In the genomic region with DNA sequence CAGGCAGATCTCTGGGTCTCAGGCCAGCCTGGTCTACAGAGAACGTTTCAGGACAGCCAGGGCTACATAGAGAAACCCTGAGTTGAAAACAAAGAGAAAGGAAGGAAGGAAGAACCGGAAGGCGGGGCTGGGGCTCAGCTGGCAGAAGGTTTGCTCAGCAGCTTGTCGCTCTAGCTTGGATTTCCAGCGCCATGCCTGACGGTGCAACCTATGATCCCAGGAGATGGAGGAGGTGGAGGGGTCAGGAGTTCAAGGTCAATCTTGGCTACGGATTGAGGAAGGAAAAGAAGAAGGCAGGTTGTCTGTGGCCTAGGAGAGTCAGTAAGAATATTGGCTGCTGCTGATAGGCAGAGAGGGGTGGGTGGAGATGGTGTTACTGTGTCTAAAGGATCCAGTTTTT, we compare ENCODE assay signal across 24 mouse cellular contexts. TPM values are rescaled to one million over a fixed set of nuclear protein-coding genes. Genes with fewer than 3 reads are reported as not detected.
DNase-seq lines count a peak whose midpoint lies in the region; ATAC-seq lines count a peak whose summit lies in the region.
"Had no signal": no experiment of that assay in that cellular context is flagged by ENCODE, and none has a peak within 500 bp of the region (broad histone marks: within the 10 kb centered on the region; RNA-seq: fewer than 3 reads in every experiment).

No protein-coding gene starts in this region.

- 44% methylated on average over 7 of the region's 7 CpGs for WGBS in liver, embryonic 15.5 days (ENCODE audit: insufficient replicate concordance)

- H3K4me1 ChIP-seq in liver, embryonic 15.5 days (replicated peaks) = peaks cover 35% of the 10 kb centered on the region

- no peaks in the 10 kb centered on the region for H3K27me3 ChIP-seq in liver, embryonic 15.5 days
- H3K27me3 ChIP-seq: heart, embryonic 15.5 days; kidney, embryonic 15.5 days; limb, embryonic 12.5 days had no signal

- no peak overlapping the region for H3K9ac ChIP-seq in liver, embryonic 15.5 days
- H3K9ac ChIP-seq: heart, embryonic 15.5 days; kidney, embryonic 15.5 days; limb, embryonic 12.5 days had no signal

- no peak for ATAC-seq in liver, embryonic 15.5 days (ENCODE audit: insufficient read depth)
- ATAC-seq in erythroid progenitor cell, adult 5-6 weeks (replicated peaks; ENCODE audit: low FRiP score, poor library complexity, severe bottlenecking) = no peak
- ATAC-seq: forebrain, embryonic 14.5 days; intestine, postnatal 0 days had no signal

- no peaks in the 10 kb centered on the region for H3K9me3 ChIP-seq in liver, embryonic 15.5 days (replicated peaks)
- H3K9me3 ChIP-seq: G1E; heart, embryonic 15.5 days; kidney, embryonic 15.5 days; limb, embryonic 12.5 days; midbrain, embryonic 10.5 days had no signal

- DNase-seq in A20 (ENCODE audit: low read depth, low spot score) (peak; percentile 61), R1 (ENCODE audit: low read depth, low spot score) (peak; percentile 98)
- DNase-seq in CD4-positive, CD25-positive, alpha-beta regulatory T cell, adult 2 months (ENCODE audit: low read depth, low spot score) = peak; percentile 40
- DNase-seq in urinary bladder, postnatal 36 days (ENCODE audit: low spot score in 2 of 2) = no peak
- DNase-seq in adrenal gland, adult (ENCODE audit: inconsistent age in 2 of 2, low spot score in 1 of 2) = no peak
- DNase-seq: adrenal gland, adult 2 months; cerebellum, adult 8-10 months; gastrocnemius, postnatal 36 days; kidney, postnatal 4 days; lung, adult 2 months; retina, postnatal 1 day; right cerebral cortex, postnatal 4 days had no signal

- H3K4me2 ChIP-seq in liver, embryonic 15.5 days = peak overlapping the region; percentile 2; the same call in 1 of the 2 replicates
- H3K4me2 ChIP-seq: heart, embryonic 15.5 days had no signal

- no peak overlapping the region for H3K4me3 ChIP-seq in liver, embryonic 15.5 days (replicated peaks)
- H3K4me3 ChIP-seq: heart, embryonic 15.5 days; kidney, embryonic 15.5 days; limb, embryonic 12.5 days; midbrain, embryonic 10.5 days had no signal

- H3K36me3 ChIP-seq in liver, embryonic 15.5 days (replicated peaks) = no peaks in the 10 kb centered on the region
- H3K36me3 ChIP-seq: G1E; heart, embryonic 15.5 days; kidney, embryonic 15.5 days; limb, embryonic 12.5 days; midbrain, embryonic 10.5 days had no signal

- no peak overlapping the region for H3K27ac ChIP-seq in liver, embryonic 15.5 days (replicated peaks)
- H3K27ac ChIP-seq: heart, embryonic 15.5 days; kidney, embryonic 15.5 days; limb, embryonic 12.5 days; midbrain, embryonic 10.5 days had no signal

RNA-seq across cellular contexts. Expression of gene Hsd17b14, which starts 5.5 kb away (rescaled TPM):
- 1.9 and 2.2 TPM in 2 replicates for polyA plus RNA-seq in liver, embryonic 15.5 days (2015; fragmentation: Nextera tagmentation; extraction: Ambion mirVana)
- total RNA-seq in erythroid progenitor cell, adult 5-6 weeks (2015; ENCODE audit: low replicate concordance) = not detected in 2 replicates
- not detected in 2 replicates for total RNA-seq in erythroid progenitor cell, adult 5-6 weeks (2017; ENCODE audit: low replicate concordance)
- total RNA-seq: common myeloid progenitor, adult 5-6 weeks; hematopoietic stem cell, adult 5-6 weeks; layer of hippocampus, postnatal 10 days had no signal

RNA-seq across cellular contexts. Expression of gene Bcat2, which starts 9.7 kb away (rescaled TPM):
- 46.3 and 48.5 TPM in 2 replicates for polyA plus RNA-seq in liver, embryonic 15.5 days (2015; fragmentation: Nextera tagmentation; extraction: Ambion mirVana)
- 8.4 and 17.7 TPM in 2 replicates for total RNA-seq in erythroid progenitor cell, adult 5-6 weeks (2015; ENCODE audit: low replicate concordance)
- total RNA-seq in erythroid progenitor cell, adult 5-6 weeks (2017; ENCODE audit: low replicate concordance) = 4.0 and 22.0 TPM in 2 replicates

RNA-seq across cellular contexts. Expression of gene Plekha4, which starts 34.1 kb away (rescaled TPM):
- 0.66 and 0.75 TPM in 2 replicates for polyA plus RNA-seq in liver, embryonic 15.5 days (2015; fragmentation: Nextera tagmentation; extraction: Ambion mirVana)
- 7.2 TPM in 1 of 2 replicates, not detected in the other for total RNA-seq in erythroid progenitor cell, adult 5-6 weeks (2015; ENCODE audit: low replicate concordance)
- 0.08 and 0.90 TPM in 2 replicates for total RNA-seq in erythroid progenitor cell, adult 5-6 weeks (2017; ENCODE audit: low replicate concordance)
- total RNA-seq: common myeloid progenitor, adult 5-6 weeks had no signal

RNA-seq across cellular contexts. Expression of gene Ppp1r15a, which starts 34.2 kb away (rescaled TPM):
- polyA plus RNA-seq in liver, embryonic 15.5 days (2015; fragmentation: Nextera tagmentation; extraction: Ambion mirVana) = 280 and 325 TPM in 2 replicates
- 814 and 867 TPM in 2 replicates for total RNA-seq in erythroid progenitor cell, adult 5-6 weeks (2015; ENCODE audit: low replicate concordance)
- 569 and 633 TPM in 2 replicates for total RNA-seq in erythroid progenitor cell, adult 5-6 weeks (2017; ENCODE audit: low replicate concordance)

RNA-seq across cellular contexts. Expression of gene Nucb1, which starts 50.0 kb away (rescaled TPM):
- polyA plus RNA-seq in liver, embryonic 15.5 days (2015; fragmentation: Nextera tagmentation; extraction: Ambion mirVana) = 118 and 131 TPM in 2 replicates
- 164 and 168 TPM in 2 replicates for total RNA-seq in erythroid progenitor cell, adult 5-6 weeks (2015; ENCODE audit: low replicate concordance)
- 789 and 905 TPM in 2 replicates for total RNA-seq in erythroid progenitor cell, adult 5-6 weeks (2017; ENCODE audit: low replicate concordance)

Comparison
In these comparisons a context has a peak if more than half of its experiments do, and no peak if none do; other contexts are left out.
1. DNase-seq: peak in A20 (single experiment), CD4-positive, CD25-positive, alpha-beta regulatory T cell, adult 2 months (single experiment) and R1 (single experiment); none in urinary bladder, postnatal 36 days (0 of 2) and adrenal gland, adult (0 of 2).